Mouse (Mus musculus) heart, embryonic 16.5 days (tissue): Measurements from ENCODE around the gene Trpv2. TPM values are rescaled to one million over a fixed set of nuclear protein-coding genes. Genes with fewer than 3 reads are reported as not detected.

Experiments
- ATAC-seq: fragments of 200-750 bp; cut with Nextera tagmentation; replicated peaks from 2 replicates; pipeline ENCODE4 v1.8.0; 2017; ENCODE audit warnings: moderate number of reproducible peaks; ENCODE audit not compliant: insufficient read depth, low FRiP score; ENCODE audit errors: extremely low read depth
- H3K27ac ChIP-seq: fragments of 300-500 bp; sonication (generic); 2 replicates; pipeline ENCODE4 v1.5.1; 2014; ENCODE audit warnings: mild to moderate bottlenecking, low read length, control low read depth, moderate library complexity
- H3K27me3 ChIP-seq: fragments of 300-500 bp; sonication (generic); 2 replicates; pipeline ENCODE4 v1.6.1; 2014; ENCODE audit warnings: low read length, mixed read lengths; ENCODE audit not compliant: control insufficient read depth, insufficient read depth
- H3K36me3 ChIP-seq: fragments of 300-500 bp; sonication (generic); 2 replicates; pipeline ENCODE4 v1.6.1; 2014; ENCODE audit not compliant: control insufficient read depth, insufficient read depth
- H3K4me1 ChIP-seq: fragments of 300-500 bp; sonication (generic); 2 replicates; pipeline ENCODE4 v1.6.1; 2014; ENCODE audit warnings: low read length, mixed read lengths; ENCODE audit not compliant: control insufficient read depth, insufficient read depth
- H3K4me2 ChIP-seq: fragments of 300-500 bp; sonication (generic); 2 replicates; pipeline ENCODE4 v1.6.1; 2014; ENCODE audit warnings: low read depth, mild to moderate bottlenecking, control low read depth, low read length
- H3K4me3 ChIP-seq: fragments of 300-500 bp; sonication (generic); 2 replicates; pipeline ENCODE4 v1.5.1; 2014; ENCODE audit warnings: mild to moderate bottlenecking, control low read depth, low read length
- H3K9ac ChIP-seq: fragments of 300-500 bp; sonication (generic); 2 replicates; pipeline ENCODE4 v1.6.1; 2014; ENCODE audit warnings: low read length, control low read depth
- H3K9me3 ChIP-seq: fragments of 300-500 bp; sonication (generic); replicated peaks from 2 replicates; pipeline ENCODE4 v1.6.1; 2016; ENCODE audit warnings: low read length; ENCODE audit not compliant: control insufficient read depth
- WGBS: fragments of 180-500 bp; shearing (Covaris S2); extraction: QIAGEN DNeasy Blood & Tissue Kit; methylation state at CpG from one replicate; pipeline ENCODE4 v1.1.7; 2014; 5-methylcytosine and 5-hydroxymethylcytosine counted together
- polyA plus RNA-seq: library from polyadenylated mRNA; unstranded; fragments of >200 nt; fragmentation: Nextera tagmentation; extraction: Ambion mirVana; gene quantifications from 2 replicates; pipeline ENCODE4 v1.2.1, GENCODE M21; 2015

Trpv2 gene
- polyA plus RNA-seq, 1 experiment from 2014 or later, result 6.8 TPM

- Histone ChIP-seq H3K4me1 (peaks cover 54% of the 10 kb centered on the region), H3K9ac (peak overlapping the region; percentile 32), H3K4me2 (peak overlapping the region; percentile 36), H3K27me3 (no peaks in the 10 kb centered on the region), H3K27ac (peak overlapping the region; percentile 26; the same call in 1 of the 2 replicates), H3K4me3 (no peak overlapping the region), H3K9me3 (no peaks in the 10 kb centered on the region), H3K36me3 (0 out of 2 replicates have a peak, but pooled peaks cover 5% of the 10 kb centered on the region)
- ATAC-seq, result 0 out of 2 replicates have a peak, but pooled peaks have one; percentile 26
- 3% methylated on average over 11 of the region's 11 CpGs for WGBS
These were observed 56.0 kb downstream of the Trpv2 start for GRCm38 (mm10) chr11:62630225-62630821.

- Histone ChIP-seq H3K9me3 (no peaks in the 10 kb centered on the region), H3K4me2 (no peak overlapping the region), H3K36me3 (0 out of 2 replicates have a peak, but pooled peaks cover 5% of the 10 kb centered on the region), H3K4me3 (no peak overlapping the region), H3K27ac (no peak overlapping the region), H3K9ac (no peak overlapping the region), H3K4me1 (peaks cover 57% of the 10 kb centered on the region), H3K27me3 (no peaks in the 10 kb centered on the region)
- 52% methylated on average over 4 of the region's 4 CpGs for WGBS
- no peak for ATAC-seq
These were observed 56.9 kb downstream of the Trpv2 start for GRCm38 (mm10) chr11:62631138-62631537.

DNA sequence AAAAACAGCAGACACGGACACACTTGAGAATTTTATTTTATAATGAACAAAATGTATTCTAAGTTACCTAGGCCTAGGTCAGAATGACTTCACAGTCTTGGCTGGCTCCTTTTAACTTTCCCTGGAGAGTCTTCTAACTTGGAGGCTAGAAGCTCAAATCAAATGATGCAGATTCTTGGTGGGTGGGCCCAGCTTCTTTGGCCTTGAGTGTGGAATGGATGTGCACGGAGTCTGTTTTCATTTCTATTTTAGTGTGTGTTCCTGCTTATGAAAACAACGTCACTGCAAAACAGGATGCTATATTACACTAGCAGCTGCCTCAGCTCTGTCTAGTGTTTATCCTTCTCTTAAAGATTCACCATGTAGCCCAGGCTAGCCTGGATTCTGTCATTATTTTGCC is 61.1 kb downstream of the Trpv2 start:
- Histone ChIP-seq H3K9me3 (no peaks in the 10 kb centered on the region), H3K4me2 (no peak overlapping the region), H3K27ac (peak overlapping the region; percentile 92), H3K9ac (no peak overlapping the region), H3K4me3 (no peak overlapping the region), H3K27me3 (no peaks in the 10 kb centered on the region), H3K4me1 (peaks cover 71% of the 10 kb centered on the region), H3K36me3 (no peaks in the 10 kb centered on the region)
- WGBS, result 41% methylated on average over 3 of the region's 3 CpGs
- no peak for ATAC-seq

GRCm38 (mm10) chr11:62636105-62636839 is 62.0 kb downstream of the Trpv2 start:
- peak overlapping the region; percentile 92 for H3K27ac ChIP-seq
- H3K9me3 ChIP-seq, result no peaks in the 10 kb centered on the region
- peak overlapping the region; percentile 0; the same call in 1 of the 2 replicates for H3K9ac ChIP-seq
- peaks cover 69% of the 10 kb centered on the region for H3K4me1 ChIP-seq
- no peaks in the 10 kb centered on the region for H3K27me3 ChIP-seq
- H3K4me2 ChIP-seq, result peak overlapping the region; percentile 35
- no peak overlapping the region for H3K4me3 ChIP-seq
- no peaks in the 10 kb centered on the region for H3K36me3 ChIP-seq
- WGBS, result 34% methylated on average over 11 of the region's 11 CpGs
- no peak for ATAC-seq

- peak; percentile 72 for ATAC-seq
- Histone ChIP-seq H3K9ac (0 out of 2 replicates have a peak overlapping the region, but pooled peaks have one; percentile 52), H3K27me3 (no peaks in the 10 kb centered on the region), H3K4me1 (peaks cover 73% of the 10 kb centered on the region), H3K9me3 (no peaks in the 10 kb centered on the region), H3K27ac (peak overlapping the region; percentile 92), H3K4me3 (no peak overlapping the region), H3K4me2 (peak overlapping the region; percentile 37), H3K36me3 (no peaks in the 10 kb centered on the region)
- WGBS, result 36% methylated on average over 3 of the region's 3 CpGs
These were observed 62.5 kb downstream of the Trpv2 start for GRCm38 (mm10) chr11:62636840-62637221.

DNA sequence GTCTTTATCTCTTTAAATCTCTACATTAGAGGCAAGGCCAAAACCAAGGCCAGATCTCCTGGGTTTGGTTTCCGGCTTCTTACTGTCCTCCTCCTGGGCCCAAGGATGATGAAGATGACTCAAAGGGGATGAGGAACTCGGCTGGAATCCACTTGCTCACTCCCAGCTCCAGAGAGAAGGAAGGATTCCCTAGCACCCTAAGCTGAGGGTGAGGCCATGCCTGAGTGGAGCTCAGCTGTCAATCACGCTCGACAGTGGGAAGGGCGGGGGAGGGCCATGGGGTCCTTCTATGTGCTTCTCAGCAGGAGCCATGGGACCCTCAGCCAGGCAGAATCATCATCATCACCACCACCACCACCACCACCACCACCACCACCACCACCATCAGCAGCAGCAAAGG is 63.1 kb downstream of the Trpv2 start:
- Histone ChIP-seq H3K4me2 (peak overlapping the region; percentile 37), H3K9ac (peak overlapping the region; percentile 52; the same call in 1 of the 2 replicates), H3K27ac (peak overlapping the region; percentile 92), H3K4me3 (no peak overlapping the region), H3K27me3 (no peaks in the 10 kb centered on the region), H3K9me3 (no peaks in the 10 kb centered on the region), H3K4me1 (peaks cover 77% of the 10 kb centered on the region), H3K36me3 (no peaks in the 10 kb centered on the region)
- 68% methylated on average over 5 of the region's 5 CpGs for WGBS
- no peak for ATAC-seq

DNA sequence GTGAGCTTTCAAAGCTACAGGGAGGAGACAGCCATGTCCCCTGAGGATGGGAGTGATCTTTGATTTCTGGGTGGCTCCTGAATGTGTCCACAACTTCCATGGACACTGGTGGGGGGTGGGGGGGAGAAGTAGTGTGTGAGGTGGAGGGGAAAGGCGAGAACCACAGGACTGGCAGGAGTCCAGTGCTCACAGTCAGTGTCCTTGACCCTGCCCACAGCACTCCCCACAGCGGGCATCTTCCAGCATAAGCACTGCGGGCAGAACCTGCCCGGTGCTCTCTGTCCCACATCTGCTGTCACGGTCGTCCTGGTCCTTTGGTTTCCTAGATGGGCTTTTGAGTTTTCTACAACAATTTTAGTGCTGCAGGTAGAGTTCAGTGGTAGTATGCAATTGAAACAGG is 63.5 kb downstream of the Trpv2 start:
- WGBS, result 63% methylated on average over 6 of the region's 6 CpGs

GRCm38 (mm10) chr11:62638402-62638801 is 64.1 kb downstream of the Trpv2 start:
- ATAC-seq, result no peak
- WGBS, result 76% methylated on average over 4 of the region's 4 CpGs
- Histone ChIP-seq H3K27me3 (no peaks in the 10 kb centered on the region), H3K4me1 (peaks cover 87% of the 10 kb centered on the region), H3K27ac (peak overlapping the region; percentile 92), H3K9ac (peak overlapping the region; percentile 18; the same call in 1 of the 2 replicates), H3K9me3 (no peaks in the 10 kb centered on the region), H3K4me2 (no peak overlapping the region), H3K4me3 (no peak overlapping the region), H3K36me3 (no peaks in the 10 kb centered on the region)

More for the DNA sequence above, 63.5 kb downstream of the Trpv2 start:
- no peak overlapping the region for H3K4me2 ChIP-seq
- H3K27me3 ChIP-seq, result no peaks in the 10 kb centered on the region
- peak overlapping the region; percentile 92 for H3K27ac ChIP-seq
- H3K4me3 ChIP-seq, result no peak overlapping the region
- peaks cover 81% of the 10 kb centered on the region for H3K4me1 ChIP-seq
- no peaks in the 10 kb centered on the region for H3K9me3 ChIP-seq
- no peaks in the 10 kb centered on the region for H3K36me3 ChIP-seq
- ATAC-seq, result no peak
- H3K9ac ChIP-seq, result no peak overlapping the region

DNA sequence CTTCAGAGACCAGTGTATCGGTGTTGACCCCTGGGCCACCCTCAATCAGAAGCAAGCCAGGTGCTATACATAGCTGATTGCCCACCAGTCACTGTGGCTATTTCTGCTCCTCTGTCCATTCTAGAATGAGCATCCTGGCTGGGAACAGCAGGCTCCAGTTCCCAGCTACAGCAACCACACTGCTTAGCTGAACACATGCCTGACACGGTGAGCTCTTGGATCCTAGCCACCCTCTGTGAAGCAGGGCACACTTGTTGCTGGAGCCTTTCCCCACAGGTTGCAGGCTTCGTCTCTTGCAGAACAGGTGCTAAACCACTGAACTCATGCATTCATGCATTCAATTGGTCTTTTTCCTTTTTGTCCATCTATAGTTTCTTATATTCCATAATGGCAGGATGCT is 66.1 kb downstream of the Trpv2 start:
- Histone ChIP-seq H3K27ac (peak overlapping the region; percentile 96), H3K9ac (no peak overlapping the region)

More for the DNA sequence above, 66.1 kb downstream of the Trpv2 start:
- Histone ChIP-seq H3K27me3 (no peaks in the 10 kb centered on the region), H3K36me3 (no peaks in the 10 kb centered on the region), H3K9me3 (no peaks in the 10 kb centered on the region), H3K4me3 (no peak overlapping the region), H3K4me1 (peaks cover 95% of the 10 kb centered on the region), H3K4me2 (no peak overlapping the region)
- ATAC-seq, result peak; percentile 42
- 40% methylated on average over 3 of the region's 3 CpGs for WGBS
